Mouse (Mus musculus): ENCODE data around the gene Krt88.

Krt88 gene

DNA sequence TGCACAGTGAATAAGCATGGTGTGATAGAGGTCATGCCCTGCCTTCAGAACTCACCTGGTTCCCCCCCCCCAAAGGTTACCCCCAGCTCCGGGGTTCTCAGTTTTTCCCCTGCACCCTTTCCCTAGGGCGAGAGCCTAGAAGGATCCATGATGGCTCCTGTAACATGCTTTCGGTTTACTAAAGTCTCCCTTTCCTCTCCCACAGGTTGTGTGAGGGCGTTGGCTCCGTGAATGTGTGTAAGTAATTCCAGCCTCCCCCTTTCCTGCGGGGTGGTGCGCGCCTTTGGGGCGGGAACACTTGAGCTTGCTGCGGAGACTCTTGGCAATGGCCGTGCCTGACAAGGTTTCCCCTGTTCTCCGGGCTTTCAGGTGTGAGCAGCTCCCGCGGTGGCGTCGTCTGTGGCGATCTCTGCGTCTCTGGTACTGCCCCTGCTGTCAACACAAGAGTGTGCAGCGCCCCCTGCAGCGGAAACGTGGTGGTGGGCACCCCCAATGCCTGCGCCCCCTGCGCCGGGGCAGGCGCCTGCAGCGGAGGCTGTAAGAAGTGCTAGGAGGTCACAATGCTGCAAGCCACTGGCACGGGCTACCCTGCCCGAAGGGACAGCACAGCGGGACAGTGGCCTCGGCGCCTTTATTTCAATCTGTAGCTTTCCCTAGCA, 31.6 kb downstream of the Krt88 start:
- DNase-seq, result peak; percentile 34

DNA sequence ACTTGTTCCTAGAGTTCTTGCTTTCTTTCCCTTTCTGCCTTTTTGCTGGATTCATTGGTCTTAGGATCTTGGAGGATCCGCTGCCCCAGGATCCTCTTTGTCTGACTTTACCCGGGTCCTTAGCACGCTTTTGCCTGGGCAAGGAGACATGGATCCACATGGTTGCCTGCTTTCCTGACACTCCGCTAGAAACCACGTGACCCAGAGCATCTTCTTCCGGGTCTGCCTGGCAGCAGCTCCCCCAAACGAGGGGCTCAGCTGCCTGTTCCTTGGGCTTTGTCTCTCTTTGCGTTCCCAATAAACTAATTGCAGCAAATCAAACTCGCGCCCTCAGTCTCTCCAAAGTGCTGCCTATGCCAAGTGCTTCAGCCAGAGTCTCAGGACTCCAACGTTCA, 32.1 kb downstream of the Krt88 start:
- DNase-seq, result no peak

DNA sequence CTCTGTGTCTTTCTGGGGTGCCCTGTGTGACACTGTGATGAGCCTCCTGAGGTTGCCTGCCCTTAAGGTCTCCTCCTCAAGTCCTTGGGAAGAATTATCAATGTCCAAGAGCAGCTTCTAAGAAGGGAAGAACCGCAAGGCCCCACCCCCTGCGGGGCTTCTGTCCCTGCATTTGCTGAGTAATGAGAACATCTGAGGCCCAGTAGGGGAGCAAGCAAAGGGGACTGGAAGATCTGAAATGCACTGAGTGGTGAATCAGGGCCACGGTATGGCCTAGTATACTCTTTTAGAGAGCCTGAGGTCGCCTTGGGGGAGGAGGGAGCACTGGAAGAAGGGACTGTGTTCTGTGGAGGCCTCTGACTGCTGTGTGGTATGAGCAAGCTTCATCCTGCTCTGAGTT, 34.5 kb downstream of the Krt88 start:
- DNase-seq, result no peak

DNA sequence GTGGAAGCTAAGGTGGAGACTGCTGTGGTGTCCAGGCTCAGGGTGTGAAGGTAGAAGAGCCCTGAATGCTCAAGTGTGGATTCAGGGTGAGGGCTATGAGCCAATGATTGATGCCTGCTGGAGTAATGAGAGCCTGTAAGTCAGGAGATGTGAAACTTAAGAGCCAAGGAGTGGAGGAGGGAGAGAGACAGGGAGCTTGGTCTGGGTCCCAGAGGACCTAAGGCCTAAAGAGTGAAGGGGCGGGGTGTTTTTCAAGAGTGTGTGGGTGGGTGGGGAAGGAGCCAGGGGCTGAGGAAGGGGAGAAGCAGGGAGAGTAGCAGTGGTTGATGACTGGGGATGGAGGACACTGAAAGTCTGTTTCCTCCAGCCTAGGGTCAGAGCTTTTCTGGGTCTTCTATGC, 36.1 kb downstream of the Krt88 start:
- no peak for DNase-seq

DNA sequence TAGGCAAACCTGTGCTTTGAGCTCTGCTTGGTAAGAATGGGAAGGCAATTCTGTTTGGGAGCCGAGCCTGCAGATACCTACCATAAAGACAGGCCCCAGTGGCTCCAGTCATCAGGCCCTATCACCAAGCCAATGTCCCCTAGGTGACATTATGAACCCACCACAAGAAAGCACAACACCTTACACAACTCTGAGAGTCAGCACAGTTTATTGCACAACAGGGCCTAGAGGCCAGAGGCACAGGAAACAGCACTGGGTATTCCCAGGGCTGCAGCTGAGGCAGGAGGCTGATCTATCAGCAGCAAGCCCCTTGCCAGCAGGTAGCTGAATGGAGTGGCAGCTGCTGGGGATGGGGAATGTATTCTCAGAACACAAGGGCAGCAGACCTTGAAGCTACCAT, 37.4 kb downstream of the Krt88 start:
- DNase-seq, result no peak

DNA sequence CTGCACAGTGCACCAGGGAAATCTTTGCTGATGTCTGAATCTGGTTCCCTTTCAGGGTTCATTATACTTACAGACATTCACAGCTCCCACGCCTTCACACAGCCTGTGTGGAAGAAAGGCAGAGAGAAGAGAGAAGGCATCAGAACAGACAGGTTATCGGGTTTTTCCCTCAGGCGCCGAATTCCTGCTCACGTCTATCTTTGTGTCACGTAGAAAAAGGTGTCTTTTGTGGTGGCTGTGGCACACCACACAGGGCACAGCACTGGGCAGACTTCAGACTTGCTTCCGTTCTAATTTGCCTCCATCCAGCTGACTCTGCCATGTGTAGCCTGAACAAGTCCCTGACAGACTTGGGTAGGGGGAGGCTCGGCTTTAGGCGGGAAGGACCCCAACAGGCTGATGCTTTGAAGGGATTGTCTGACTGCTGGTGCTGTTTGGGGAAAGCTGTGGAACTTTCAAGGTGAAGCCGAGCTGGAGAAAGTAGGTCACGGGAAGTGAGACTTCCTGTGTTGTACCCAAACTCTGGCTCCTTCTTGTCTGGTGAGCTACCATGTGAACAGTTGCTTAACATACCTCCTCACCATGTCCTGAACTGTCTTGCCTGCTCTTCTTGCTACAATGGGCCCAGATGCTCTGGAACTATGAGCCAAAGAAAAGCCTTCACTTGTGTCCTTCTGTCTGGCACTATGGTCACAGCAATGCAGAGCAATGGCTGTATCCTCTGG, 38.5 kb downstream of the Krt88 start:
- DNase-seq, result no peak

DNA sequence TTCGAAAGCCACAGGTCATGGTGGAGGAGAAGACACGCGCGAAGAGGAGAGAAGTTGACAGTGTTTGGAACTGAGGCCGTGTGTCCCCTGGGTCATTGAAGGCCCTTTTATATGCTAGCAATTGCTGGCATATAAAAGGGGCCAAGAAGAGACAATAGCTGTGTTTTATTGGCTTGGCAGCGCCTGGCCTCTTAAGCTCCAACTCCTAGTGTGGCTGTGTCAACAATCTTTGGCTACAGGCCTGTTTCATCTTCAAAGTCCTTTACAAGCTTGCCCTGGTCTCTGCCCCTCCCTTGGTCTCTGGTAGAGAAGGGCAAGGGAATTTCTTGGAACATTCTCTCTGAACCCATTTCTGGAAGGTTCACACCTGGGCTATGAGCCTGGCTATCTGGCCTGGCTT, 43.9 kb downstream of the Krt88 start, which contains the start of gene Krt83:
TSS of gene Krt83 (minus strand) at position 82 of the 400 bp plus-strand sequence.
- no peak for DNase-seq

DNA sequence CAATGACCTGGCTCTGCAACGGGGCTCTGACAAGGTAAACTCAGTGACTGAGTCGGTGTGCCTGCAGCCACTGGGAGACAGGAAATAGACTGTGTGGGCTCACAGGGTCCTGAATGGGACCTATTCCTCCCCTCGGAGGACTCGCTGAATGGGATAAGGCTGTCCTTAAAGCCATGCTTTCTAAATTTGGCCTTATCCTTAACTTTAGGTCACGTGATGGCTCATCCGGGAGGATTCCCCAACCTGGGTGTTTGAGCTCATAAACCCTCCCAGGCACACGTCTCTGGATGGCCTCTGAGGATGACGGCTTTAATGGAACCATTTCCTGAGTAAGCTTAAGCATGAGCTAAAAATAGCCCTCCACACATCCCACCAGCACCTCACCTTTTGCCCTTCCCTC, 45.2 kb downstream of the Krt88 start:
- no peak for DNase-seq

DNA sequence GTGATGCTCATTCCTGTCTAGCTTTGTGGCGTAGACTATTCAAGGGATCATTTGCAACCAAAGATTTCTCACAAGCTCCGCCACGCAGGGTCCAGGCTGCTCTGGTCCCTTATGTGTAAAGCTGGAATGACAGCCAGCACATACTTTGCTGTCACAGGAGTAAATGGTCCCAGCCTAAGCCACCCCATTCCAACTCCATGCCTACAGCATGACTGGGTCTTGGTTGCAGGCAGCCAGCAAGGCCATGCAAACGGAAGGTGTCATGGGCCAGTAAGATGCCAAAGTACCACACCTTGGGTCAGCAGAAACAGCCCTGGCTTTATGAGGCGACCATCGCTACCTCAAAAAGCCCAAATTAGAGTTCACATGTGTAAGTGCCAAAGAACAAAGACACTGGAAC, 46.2 kb downstream of the Krt88 start:
- DNase-seq, result no peak

DNA sequence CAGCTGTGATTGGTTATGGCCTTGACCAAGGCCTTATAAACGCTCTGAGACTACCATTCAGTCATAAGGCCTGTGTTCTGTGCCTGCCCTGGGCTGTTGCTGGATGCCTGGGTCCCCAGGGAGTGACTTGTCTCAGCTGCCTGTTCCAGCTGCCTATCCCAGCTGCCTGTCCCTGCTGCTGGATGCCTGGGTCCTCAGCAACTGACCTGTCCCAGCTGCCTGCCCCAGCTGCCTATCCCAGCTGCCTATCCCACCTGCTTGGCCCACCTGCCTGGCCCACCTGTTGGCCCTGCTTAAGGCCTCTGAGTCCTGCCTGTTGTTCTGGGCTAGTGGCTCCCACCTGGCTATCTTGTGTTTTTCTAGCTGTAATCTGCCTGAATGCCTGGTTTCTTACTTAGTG, 46.7 kb downstream of the Krt88 start:
- no peak for DNase-seq

DNA sequence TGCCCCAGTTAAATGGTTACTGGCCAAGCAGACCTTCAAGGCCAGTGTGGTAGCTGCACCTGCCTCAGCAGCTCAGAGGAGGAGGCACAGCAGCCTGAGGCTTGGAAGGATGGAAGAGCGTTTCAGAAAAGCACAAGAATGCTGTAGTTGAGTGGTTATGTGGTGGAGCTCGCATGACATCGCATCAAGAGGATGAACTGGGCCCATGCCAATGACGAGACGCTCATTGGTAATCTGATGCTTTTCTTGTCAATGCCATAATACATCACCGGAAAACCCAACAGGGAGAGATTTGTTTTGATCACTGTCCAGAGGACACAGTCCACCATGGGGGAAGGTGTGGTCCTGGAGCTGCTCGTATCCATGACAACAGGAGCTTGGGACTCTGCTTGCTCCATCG, 47.7 kb downstream of the Krt88 start:
- DNase-seq, result no peak

DNA sequence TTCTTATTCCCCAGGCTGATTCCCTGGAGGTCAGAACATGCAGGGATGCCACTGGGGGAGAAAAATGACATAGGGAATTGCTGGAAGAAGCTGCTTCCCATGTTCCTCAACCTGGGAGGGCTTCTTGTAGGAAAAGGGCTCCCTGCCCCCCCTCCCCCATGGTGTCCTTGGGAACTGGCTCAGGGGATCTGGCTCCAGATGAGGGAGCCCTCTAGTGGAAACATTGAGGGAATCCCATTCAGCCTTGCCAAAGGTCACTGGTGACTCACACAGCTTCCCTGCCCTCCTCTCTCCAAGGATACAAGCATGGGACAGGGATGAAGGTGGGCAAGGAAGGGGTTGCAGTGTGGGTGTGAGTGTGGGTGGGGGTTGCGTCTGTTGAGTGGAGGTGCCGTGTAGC, 49.6 kb downstream of the Krt88 start:
- no peak for DNase-seq

Data from liver (tissue).